Mouse (Mus musculus) spleen, adult 2 months (tissue): ENCODE data around the gene Zbtb44.

ENCODE experiments used
- CTCF ChIP-seq: fragments of 200-500 bp; IDR thresholded peaks from 2 replicates; pipeline ENCODE4 v1.5.1; 2011; ENCODE audit warnings: mild to moderate bottlenecking, inconsistent platforms; ENCODE audit not compliant: insufficient read depth, insufficient read length, insufficient replicate concordance; ENCODE audit errors: extremely low read depth
- POLR2A ChIP-seq: fragments of 200-500 bp; IDR thresholded peaks from 2 replicates; pipeline ENCODE4 v1.6.1; 2011; ENCODE audit warnings: low read depth, low read length, inconsistent platforms

DNA sequence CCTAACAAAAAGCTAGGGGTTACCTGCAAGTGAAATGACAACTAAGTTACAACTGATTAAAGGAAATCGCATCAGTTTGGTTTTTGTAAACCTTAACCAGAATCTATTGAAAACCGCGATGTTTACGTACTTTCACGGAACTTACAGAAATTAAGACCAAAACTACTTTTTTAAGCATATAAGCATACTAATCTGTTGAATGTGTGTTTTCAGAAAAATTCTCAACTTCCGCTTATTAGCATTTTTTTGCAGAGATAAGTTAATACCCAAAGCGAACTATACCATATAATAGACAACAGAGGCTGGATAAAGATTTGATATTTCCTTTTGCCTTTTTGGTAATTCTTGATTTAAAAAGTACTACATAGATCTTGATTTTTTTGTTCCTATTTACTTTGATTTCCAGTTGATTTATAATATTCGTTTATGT lies 985 bp downstream of the Zbtb44 start:
- no peak for TF ChIP-seq POLR2A
- no peak for TF ChIP-seq CTCF
